Mouse (Mus musculus): ENCODE results near the gene Mfsd13b. TPM values are rescaled to one million over a fixed set of nuclear protein-coding genes. Genes with fewer than 3 reads are reported as not detected.

Mfsd13b gene
- polyA plus RNA-seq, 1 experiment from 2014 or later = not detected

DNA sequence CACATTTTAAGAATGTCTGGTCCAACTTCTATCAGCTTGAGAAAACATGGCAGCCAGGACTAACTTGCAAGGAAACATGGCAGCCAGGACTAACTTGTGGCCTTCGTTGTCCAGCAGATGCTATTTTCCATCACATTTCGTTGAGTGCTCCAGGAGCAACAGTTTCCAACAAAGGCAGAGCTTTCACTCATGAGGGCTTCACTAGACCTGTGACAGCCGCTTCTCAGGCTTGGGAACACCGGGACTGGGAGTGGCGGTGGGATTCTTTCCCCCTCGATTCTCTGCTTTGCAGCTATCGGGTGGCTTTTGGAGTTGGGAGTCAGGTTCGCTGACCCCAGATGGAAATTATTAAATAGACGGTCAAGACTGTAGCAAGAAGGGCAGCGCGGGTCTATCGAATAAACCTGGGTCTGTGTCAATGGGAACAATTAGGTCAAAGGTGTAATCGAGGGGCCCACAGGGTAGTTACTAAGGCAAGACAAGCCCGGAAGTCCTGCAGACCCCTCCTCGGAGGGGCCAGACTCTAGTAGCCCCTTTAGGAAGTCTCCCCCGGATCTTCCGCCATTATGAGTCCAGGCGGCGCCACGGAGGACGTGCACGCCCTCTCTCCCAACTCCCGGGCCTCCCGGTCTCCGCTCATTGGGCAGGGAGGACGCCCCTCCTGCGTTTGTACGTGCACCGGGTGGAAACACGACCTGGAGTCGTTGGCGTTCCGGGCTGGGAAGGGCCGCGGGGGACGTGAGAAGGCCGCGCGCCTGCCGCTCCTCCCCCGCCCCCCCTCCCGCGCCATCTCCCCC is 51.7 kb downstream of the Mfsd13b start, which contains the start of gene Mettl9:
Gene Mettl9, plus strand, starts transcription at position 590 of the 797 bp plus-strand sequence.
- Histone ChIP-seq H3K4me3 (replicated peaks; ENCODE audit: low read length) (peak within 1 kb of the TSS; percentile 95), H3K9ac (replicated peaks; ENCODE audit: low read depth, low read length) (peak within 1 kb of the TSS; percentile 99), H3K27me3 (replicated peaks; ENCODE audit: control insufficient read depth, insufficient read depth, low read length) (peaks cover 4% of the 10 kb centered on the region; the same call in 1 of the 2 replicates), H3K4me1 (replicated peaks; ENCODE audit: control insufficient read depth, insufficient read depth, low read length) (peaks cover 20% of the 10 kb centered on the region), H3K27ac (ENCODE audit: low read length) (peak within 1 kb of the TSS; percentile 97), H3K9me3 (ENCODE audit: control insufficient read depth, low read length) (no peaks in the 10 kb centered on the region), H3K36me3 (ENCODE audit: control insufficient read depth, insufficient read depth) (no peaks in the 10 kb centered on the region), H3K4me2 (ENCODE audit: low read length) (peak within 1 kb of the TSS; percentile 79)
- 3% methylated on average over 43 of the region's 43 CpGs for WGBS
- ATAC-seq = peak; percentile 98

- peak overlapping the region; percentile 95 for H3K4me3 ChIP-seq (replicated peaks; ENCODE audit: low read length)
- peak overlapping the region; percentile 97 for H3K27ac ChIP-seq (ENCODE audit: low read length)
- peak overlapping the region; percentile 79 for H3K4me2 ChIP-seq (ENCODE audit: low read length)
- ATAC-seq = peak; percentile 77
- 0% methylated on average over 38 of the region's 63 CpGs for WGBS
- peak overlapping the region; percentile 99 for H3K9ac ChIP-seq (replicated peaks; ENCODE audit: low read depth, low read length)
- H3K9me3 ChIP-seq (ENCODE audit: control insufficient read depth, low read length) = no peaks in the 10 kb centered on the region
- peaks cover 4% of the 10 kb centered on the region; the same call in 1 of the 2 replicates for H3K27me3 ChIP-seq (replicated peaks; ENCODE audit: control insufficient read depth, insufficient read depth, low read length)
- H3K4me1 ChIP-seq (replicated peaks; ENCODE audit: control insufficient read depth, insufficient read depth, low read length) = peaks cover 20% of the 10 kb centered on the region
- H3K36me3 ChIP-seq (ENCODE audit: control insufficient read depth, insufficient read depth) = no peaks in the 10 kb centered on the region
Measured at GRCm38 (mm10) chr7:121034701-121035141, 52.4 kb downstream of the Mfsd13b start.

GRCm38 (mm10) chr7:121035161-121035721 is 52.9 kb downstream of the Mfsd13b start:
- H3K27ac ChIP-seq (ENCODE audit: low read length) = peak overlapping the region; percentile 97
- peak overlapping the region; percentile 79 for H3K4me2 ChIP-seq (ENCODE audit: low read length)
- peaks cover 4% of the 10 kb centered on the region; the same call in 1 of the 2 replicates for H3K27me3 ChIP-seq (replicated peaks; ENCODE audit: control insufficient read depth, insufficient read depth, low read length)
- peak overlapping the region; percentile 99 for H3K9ac ChIP-seq (replicated peaks; ENCODE audit: low read depth, low read length)
- under 1% methylated on average over 24 of the region's 24 CpGs for WGBS
- no peaks in the 10 kb centered on the region for H3K9me3 ChIP-seq (ENCODE audit: control insufficient read depth, low read length)
- peak overlapping the region; percentile 95 for H3K4me3 ChIP-seq (replicated peaks; ENCODE audit: low read length)
- no peaks in the 10 kb centered on the region for H3K36me3 ChIP-seq (ENCODE audit: control insufficient read depth, insufficient read depth)
- H3K4me1 ChIP-seq (replicated peaks; ENCODE audit: control insufficient read depth, insufficient read depth, low read length) = peaks cover 20% of the 10 kb centered on the region
- ATAC-seq = peak; percentile 31

GRCm38 (mm10) chr7:121040595-121040994 is 58.3 kb downstream of the Mfsd13b start:
- peaks cover 16% of the 10 kb centered on the region for H3K4me1 ChIP-seq (replicated peaks; ENCODE audit: control insufficient read depth, insufficient read depth, low read length)
- no peaks in the 10 kb centered on the region for H3K9me3 ChIP-seq (ENCODE audit: control insufficient read depth, low read length)
- no peak for ATAC-seq
- no peak overlapping the region for H3K4me3 ChIP-seq (replicated peaks; ENCODE audit: low read length)
- no peak overlapping the region for H3K9ac ChIP-seq (replicated peaks; ENCODE audit: low read depth, low read length)
- no peak overlapping the region for H3K27ac ChIP-seq (ENCODE audit: low read length)
- H3K36me3 ChIP-seq (ENCODE audit: control insufficient read depth, insufficient read depth) = no peaks in the 10 kb centered on the region
- no peak overlapping the region for H3K4me2 ChIP-seq (ENCODE audit: low read length)
- H3K27me3 ChIP-seq (replicated peaks; ENCODE audit: control insufficient read depth, insufficient read depth, low read length) = no peaks in the 10 kb centered on the region
- WGBS = 88% methylated on average over 4 of the region's 4 CpGs

- Histone ChIP-seq H3K27me3 (replicated peaks; ENCODE audit: control insufficient read depth, insufficient read depth, low read length) (no peaks in the 10 kb centered on the region), H3K9ac (replicated peaks; ENCODE audit: low read depth, low read length) (no peak overlapping the region), H3K36me3 (ENCODE audit: control insufficient read depth, insufficient read depth) (no peaks in the 10 kb centered on the region), H3K4me3 (replicated peaks; ENCODE audit: low read length) (no peak overlapping the region), H3K4me1 (replicated peaks; ENCODE audit: control insufficient read depth, insufficient read depth, low read length) (peaks cover 7% of the 10 kb centered on the region), H3K27ac (ENCODE audit: low read length) (no peak overlapping the region), H3K9me3 (ENCODE audit: control insufficient read depth, low read length) (no peaks in the 10 kb centered on the region), H3K4me2 (ENCODE audit: low read length) (no peak overlapping the region)
- ATAC-seq = no peak
- WGBS = 88% methylated on average over 1 of the region's 1 CpGs
Measured at GRCm38 (mm10) chr7:121041989-121042388, 59.7 kb downstream of the Mfsd13b start.

GRCm38 (mm10) chr7:121043004-121043403 is 60.7 kb downstream of the Mfsd13b start:
- H3K9ac ChIP-seq (replicated peaks; ENCODE audit: low read depth, low read length) = no peak overlapping the region
- H3K27me3 ChIP-seq (replicated peaks; ENCODE audit: control insufficient read depth, insufficient read depth, low read length) = no peaks in the 10 kb centered on the region
- no peaks in the 10 kb centered on the region for H3K36me3 ChIP-seq (ENCODE audit: control insufficient read depth, insufficient read depth)
- 92% methylated on average over 3 of the region's 3 CpGs for WGBS
- no peak overlapping the region for H3K27ac ChIP-seq (ENCODE audit: low read length)
- H3K4me2 ChIP-seq (ENCODE audit: low read length) = no peak overlapping the region
- H3K4me1 ChIP-seq (replicated peaks; ENCODE audit: control insufficient read depth, insufficient read depth, low read length) = peaks cover 4% of the 10 kb centered on the region
- no peaks in the 10 kb centered on the region for H3K9me3 ChIP-seq (ENCODE audit: control insufficient read depth, low read length)
- no peak overlapping the region for H3K4me3 ChIP-seq (replicated peaks; ENCODE audit: low read length)
- ATAC-seq = no peak

- H3K4me2 ChIP-seq (ENCODE audit: low read length) = no peak overlapping the region
- peaks cover 2% of the 10 kb centered on the region for H3K4me1 ChIP-seq (replicated peaks; ENCODE audit: control insufficient read depth, insufficient read depth, low read length)
- no peaks in the 10 kb centered on the region for H3K27me3 ChIP-seq (replicated peaks; ENCODE audit: control insufficient read depth, insufficient read depth, low read length)
- WGBS = 97% methylated on average over 1 of the region's 1 CpGs
- no peak overlapping the region for H3K9ac ChIP-seq (replicated peaks; ENCODE audit: low read depth, low read length)
- no peaks in the 10 kb centered on the region for H3K9me3 ChIP-seq (ENCODE audit: control insufficient read depth, low read length)
- no peak overlapping the region for H3K4me3 ChIP-seq (replicated peaks; ENCODE audit: low read length)
- ATAC-seq = no peak
- H3K36me3 ChIP-seq (ENCODE audit: control insufficient read depth, insufficient read depth) = no peaks in the 10 kb centered on the region
- H3K27ac ChIP-seq (ENCODE audit: low read length) = no peak overlapping the region
Measured at GRCm38 (mm10) chr7:121043510-121043909, 61.2 kb downstream of the Mfsd13b start.

DNA sequence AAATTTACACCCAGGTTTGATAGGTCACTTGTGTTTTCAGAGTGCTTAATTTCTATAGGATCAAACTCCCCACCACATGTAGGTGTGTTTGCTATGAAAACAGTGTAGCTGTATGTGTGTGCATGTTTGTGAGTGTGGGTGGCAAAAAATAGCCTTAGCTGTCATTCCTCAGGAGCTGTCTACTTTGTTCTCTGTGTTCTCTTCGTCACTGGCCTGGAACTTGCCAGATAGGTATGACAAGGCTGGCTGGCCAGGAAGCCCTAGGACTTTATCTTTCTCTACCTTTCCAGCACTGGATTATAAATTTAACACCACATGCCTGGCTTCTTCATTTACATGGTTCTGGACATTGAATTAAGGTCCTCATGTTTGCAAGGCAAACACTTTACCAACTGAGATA is 61.9 kb downstream of the Mfsd13b start:
- Histone ChIP-seq H3K4me1 (replicated peaks; ENCODE audit: control insufficient read depth, insufficient read depth, low read length) (no peaks in the 10 kb centered on the region; the same call in 1 of the 2 replicates), H3K27ac (ENCODE audit: low read length) (no peak overlapping the region), H3K27me3 (replicated peaks; ENCODE audit: control insufficient read depth, insufficient read depth, low read length) (no peaks in the 10 kb centered on the region), H3K4me3 (replicated peaks; ENCODE audit: low read length) (no peak overlapping the region), H3K36me3 (ENCODE audit: control insufficient read depth, insufficient read depth) (no peaks in the 10 kb centered on the region), H3K9ac (replicated peaks; ENCODE audit: low read depth, low read length) (no peak overlapping the region), H3K9me3 (ENCODE audit: control insufficient read depth, low read length) (no peaks in the 10 kb centered on the region), H3K4me2 (ENCODE audit: low read length) (no peak overlapping the region)
- 95% methylated on average over 1 of the region's 1 CpGs for WGBS
- ATAC-seq = no peak

GRCm38 (mm10) chr7:121045671-121046453 is 63.6 kb downstream of the Mfsd13b start:
- H3K9ac ChIP-seq (replicated peaks; ENCODE audit: low read depth, low read length) = no peak overlapping the region
- no peak for ATAC-seq
- H3K27me3 ChIP-seq (replicated peaks; ENCODE audit: control insufficient read depth, insufficient read depth, low read length) = no peaks in the 10 kb centered on the region
- no peaks in the 10 kb centered on the region for H3K36me3 ChIP-seq (ENCODE audit: control insufficient read depth, insufficient read depth)
- no peak overlapping the region for H3K4me3 ChIP-seq (replicated peaks; ENCODE audit: low read length)
- H3K4me2 ChIP-seq (ENCODE audit: low read length) = no peak overlapping the region
- no peak overlapping the region for H3K27ac ChIP-seq (ENCODE audit: low read length)
- no peaks in the 10 kb centered on the region for H3K4me1 ChIP-seq (replicated peaks; ENCODE audit: control insufficient read depth, insufficient read depth, low read length)
- H3K9me3 ChIP-seq (ENCODE audit: control insufficient read depth, low read length) = no peaks in the 10 kb centered on the region
- WGBS = 97% methylated on average over 6 of the region's 6 CpGs
